Mouse (Mus musculus): ENCODE measurements around the gene Gabarapl1.

The Gabarapl1 gene

GRCm38 (mm10) chr6:129534627-129535190, 1.7 kb downstream of the Gabarapl1 start:
- no peak for DNase-seq (ENCODE audit: low read depth, low spot score)

GRCm38 (mm10) chr6:129535723-129536122, 2.8 kb downstream of the Gabarapl1 start:
- DNase-seq (ENCODE audit: low read depth, low spot score) = no peak

- no peak for DNase-seq (ENCODE audit: low read depth, low spot score)
Observed at GRCm38 (mm10) chr6:129538555-129538954, 5.6 kb downstream of the Gabarapl1 start.

GRCm38 (mm10) chr6:129541931-129542330, 9.0 kb downstream of the Gabarapl1 start:
- DNase-seq (ENCODE audit: low read depth, low spot score) = no peak

- DNase-seq (ENCODE audit: low read depth, low spot score) = no peak
Observed at GRCm38 (mm10) chr6:129542540-129542939, 9.6 kb downstream of the Gabarapl1 start.

- peak; percentile 38 for DNase-seq (ENCODE audit: low read depth, low spot score)
Observed at GRCm38 (mm10) chr6:129543709-129544606, 11.0 kb downstream of the Gabarapl1 start.

GRCm38 (mm10) chr6:129547277-129547676, 14.3 kb downstream of the Gabarapl1 start:
- no peak for DNase-seq (ENCODE audit: low read depth, low spot score)

GRCm38 (mm10) chr6:129548009-129548408, 15.0 kb downstream of the Gabarapl1 start:
- DNase-seq (ENCODE audit: low read depth, low spot score) = no peak

GRCm38 (mm10) chr6:129557298-129558023, 24.5 kb downstream of the Gabarapl1 start:
- no peak for DNase-seq (ENCODE audit: low read depth, low spot score)

- peak; percentile 61 for DNase-seq (ENCODE audit: low read depth, low spot score)
Observed at GRCm38 (mm10) chr6:129558946-129559640, 26.1 kb downstream of the Gabarapl1 start.

GRCm38 (mm10) chr6:129559641-129560027, 26.7 kb downstream of the Gabarapl1 start:
- DNase-seq (ENCODE audit: low read depth, low spot score) = no peak

GRCm38 (mm10) chr6:129565257-129565656, 32.3 kb downstream of the Gabarapl1 start:
- DNase-seq (ENCODE audit: low read depth, low spot score) = no peak

- DNase-seq (ENCODE audit: low read depth, low spot score) = no peak
Observed at GRCm38 (mm10) chr6:129575315-129575714, 42.4 kb downstream of the Gabarapl1 start.

GRCm38 (mm10) chr6:129577605-129578004, 44.6 kb downstream of the Gabarapl1 start, which contains the start of gene Klre1:
Gene Klre1, plus strand, starts transcription at chr6:129577905.
- DNase-seq (ENCODE audit: low read depth, low spot score) = no peak

- DNase-seq (ENCODE audit: low read depth, low spot score) = no peak
Observed at GRCm38 (mm10) chr6:129581274-129581673, 48.3 kb downstream of the Gabarapl1 start.

GRCm38 (mm10) chr6:129581896-129582295, 48.9 kb downstream of the Gabarapl1 start:
- DNase-seq (ENCODE audit: low read depth, low spot score) = no peak

- no peak for DNase-seq (ENCODE audit: low read depth, low spot score)
Observed at GRCm38 (mm10) chr6:129583014-129583413, 50.1 kb downstream of the Gabarapl1 start.

- DNase-seq (ENCODE audit: low read depth, low spot score) = no peak
Observed at GRCm38 (mm10) chr6:129591508-129591907, 58.5 kb downstream of the Gabarapl1 start, which contains the start of gene Klrd1. Gene Klrd1, plus strand, starts transcription at chr6:129591782.

Data from retina, postnatal 7 days (tissue).